Mouse (Mus musculus) spleen, adult 2 months (tissue): Measurements from ENCODE around the gene Tomm6. TPM values are rescaled to one million over a fixed set of nuclear protein-coding genes. Genes with fewer than 3 reads are reported as not detected.
"Not testable (repeated sequence)": the region's sequence is repeated elsewhere in the genome, so short reads cannot be mapped to it uniquely, and the experiment has no call there.

Experiments used
- DNase-seq, 2 experiments: peaks; one replicate each; pipeline versions ENCODE4 v3.0.0 to v3.0.0-alpha.2; 2012 to 2021; ENCODE audit warnings: low spot score in 2 of 2, low read depth in 1 of 2
- H3K27ac ChIP-seq: fragments of 200-500 bp; 2 replicates; pipeline ENCODE4 v1.5.1; 2012; ENCODE audit warnings: low read length, inconsistent platforms; ENCODE audit not compliant: insufficient read depth
- H3K27me3 ChIP-seq: fragments of 200-500 bp; 2 replicates; pipeline ENCODE4 v1.6.1; 2012; ENCODE audit warnings: mild to moderate bottlenecking, moderate library complexity, low read length, inconsistent platforms; ENCODE audit not compliant: control insufficient read depth, insufficient read depth
- H3K36me3 ChIP-seq: fragments of 200-500 bp; 2 replicates; pipeline ENCODE4 v1.6.1; 2012; ENCODE audit warnings: mild to moderate bottlenecking, low read length, inconsistent platforms; ENCODE audit not compliant: control insufficient read depth, insufficient read depth
- H3K4me1 ChIP-seq: fragments of 200-500 bp; 2 replicates; pipeline ENCODE4 v1.6.1; 2011; ENCODE audit warnings: inconsistent platforms; ENCODE audit not compliant: control insufficient read depth, insufficient read depth, insufficient read length
- H3K4me3 ChIP-seq: fragments of 200-500 bp; 2 replicates; pipeline ENCODE4 v1.5.1; 2011; ENCODE audit warnings: mild to moderate bottlenecking, inconsistent platforms; ENCODE audit not compliant: insufficient read depth, insufficient read length; ENCODE audit errors: extremely low read depth
- CTCF ChIP-seq: fragments of 200-500 bp; IDR thresholded peaks from 2 replicates; pipeline ENCODE4 v1.5.1; 2011; ENCODE audit warnings: mild to moderate bottlenecking, inconsistent platforms; ENCODE audit not compliant: insufficient read depth, insufficient read length, insufficient replicate concordance; ENCODE audit errors: extremely low read depth
- POLR2A ChIP-seq: fragments of 200-500 bp; IDR thresholded peaks from 2 replicates; pipeline ENCODE4 v1.6.1; 2011; ENCODE audit warnings: low read depth, low read length, inconsistent platforms
- WGBS: fragments of 180-500 bp; shearing (Covaris S2); methylation state at CpG from one replicate; pipeline ENCODE4 v1.1.7; 2018; 5-methylcytosine and 5-hydroxymethylcytosine counted together
- polyA plus RNA-seq: library from polyadenylated mRNA; depleted of rRNA; stranded (reverse); fragments of >200 nt; gene quantifications from 2 replicates; pipeline ENCODE4 v1.2.3, GENCODE M21; 2012; rRNA removed

The Tomm6 gene
- polyA plus RNA-seq, 1 experiment: 58.0 TPM

DNA sequence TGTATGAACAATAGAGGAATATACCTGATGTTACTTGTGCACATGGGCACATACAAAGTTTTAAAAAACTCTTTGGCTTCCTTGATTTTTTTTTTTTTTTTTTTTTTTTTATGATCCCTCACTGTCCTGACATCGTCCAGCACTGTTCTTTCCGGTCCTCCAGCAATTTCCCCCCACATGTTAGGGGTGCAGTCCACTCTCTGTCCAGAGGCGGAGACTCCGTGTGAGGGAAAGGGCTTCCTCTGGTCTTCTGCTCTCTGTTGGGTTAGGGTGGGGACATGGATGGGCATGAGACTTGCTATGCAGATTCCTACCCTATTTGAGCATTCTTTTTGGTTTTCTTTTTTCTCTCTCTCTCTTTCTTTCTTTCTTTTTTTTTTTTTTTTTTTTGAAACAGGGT is 30.3 kb downstream of the Tomm6 start:
- no peak for TF ChIP-seq POLR2A
- WGBS: 97% methylated on average over 4 of the region's 4 CpGs

DNA sequence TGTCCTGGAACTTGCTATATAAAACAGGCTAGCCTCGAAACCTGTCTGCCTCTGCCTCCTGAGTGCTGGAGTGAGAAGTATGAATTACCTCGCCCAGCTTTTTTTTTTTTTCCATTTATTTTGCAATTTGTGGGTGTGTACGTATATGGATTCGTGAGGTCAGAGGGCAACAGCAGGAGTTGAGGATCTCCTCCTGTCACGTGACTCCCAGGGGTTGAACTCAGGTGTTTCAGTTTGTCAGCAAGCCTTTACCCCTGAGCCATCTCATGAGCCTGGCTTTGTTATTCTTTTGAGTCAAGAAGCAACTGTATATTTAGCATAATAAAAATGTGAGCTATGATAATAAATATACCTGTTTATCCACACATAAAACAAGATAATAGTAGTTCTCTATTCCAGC is 32.5 kb downstream of the Tomm6 start:
- H3K4me1 ChIP-seq: no peaks in the 10 kb centered on the region
- no peaks in the 10 kb centered on the region for H3K27me3 ChIP-seq
- 89% methylated on average over 5 of the region's 5 CpGs for WGBS
- no peak overlapping the region for H3K4me3 ChIP-seq
- TF ChIP-seq CTCF (no peak), POLR2A (no peak)
- no peak for DNase-seq
- no peak overlapping the region for H3K27ac ChIP-seq
- no peaks in the 10 kb centered on the region for H3K36me3 ChIP-seq

More for the DNA sequence above, 30.3 kb downstream of the Tomm6 start:
- no peak overlapping the region for H3K27ac ChIP-seq
- H3K4me3 ChIP-seq: no peak overlapping the region
- DNase-seq: no peak
- H3K36me3 ChIP-seq: no peaks in the 10 kb centered on the region
- H3K4me1 ChIP-seq: no peaks in the 10 kb centered on the region
- H3K27me3 ChIP-seq: no peaks in the 10 kb centered on the region

DNA sequence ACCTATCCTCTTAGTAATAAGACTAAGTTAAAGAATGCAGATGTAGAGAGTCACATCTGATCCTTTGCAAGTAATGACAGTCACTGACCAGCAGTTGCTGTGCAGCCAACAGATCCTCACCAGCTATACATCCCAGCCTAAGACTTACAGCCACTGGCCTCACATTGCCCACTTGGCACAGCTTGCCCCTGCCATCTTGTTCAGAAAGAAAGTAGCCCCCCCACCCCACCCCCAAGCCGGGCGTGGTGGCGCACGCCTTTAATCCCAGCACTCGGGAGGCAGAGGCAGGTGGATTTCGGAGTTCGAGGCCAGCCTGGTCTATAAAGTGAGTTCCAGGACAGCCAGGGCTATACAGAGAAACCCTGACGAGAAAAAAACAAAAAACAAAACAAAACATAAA is 33.8 kb downstream of the Tomm6 start:
- DNase-seq, H3K27ac ChIP-seq: not testable (repeated sequence)
- WGBS: 93% methylated on average over 8 of the region's 8 CpGs

DNA sequence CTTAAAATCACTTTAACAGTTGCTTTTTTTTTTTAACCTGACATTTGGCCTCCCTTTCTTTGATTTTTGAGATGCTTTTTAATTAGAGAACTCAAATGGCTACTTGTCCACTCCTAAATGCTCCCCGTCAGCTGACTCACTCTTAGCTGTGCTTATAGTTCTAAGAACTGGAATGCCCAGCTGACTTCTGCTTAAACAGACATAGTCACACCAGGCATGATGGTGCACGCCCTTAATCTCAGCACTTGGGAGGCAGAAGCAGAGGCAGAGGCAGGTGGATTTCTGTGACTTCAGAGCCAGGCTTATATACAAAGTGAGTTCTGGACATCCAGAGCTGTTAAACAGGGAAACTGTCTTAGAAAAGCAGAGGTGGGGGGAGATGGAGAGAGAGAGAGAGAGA is 36.2 kb downstream of the Tomm6 start:
- DNase-seq: no peak
- WGBS: 89% methylated on average over 2 of the region's 2 CpGs
- no peak overlapping the region for H3K4me3 ChIP-seq
- no peaks in the 10 kb centered on the region for H3K36me3 ChIP-seq
- no peaks in the 10 kb centered on the region for H3K4me1 ChIP-seq
- H3K27me3 ChIP-seq: no peaks in the 10 kb centered on the region
- TF ChIP-seq CTCF (no peak), POLR2A (no peak)
- no peak overlapping the region for H3K27ac ChIP-seq

More for the DNA sequence above, 33.8 kb downstream of the Tomm6 start:
- H3K27me3 ChIP-seq, H3K36me3 ChIP-seq, H3K4me1 ChIP-seq, H3K4me3 ChIP-seq: not testable (repeated sequence)

DNA sequence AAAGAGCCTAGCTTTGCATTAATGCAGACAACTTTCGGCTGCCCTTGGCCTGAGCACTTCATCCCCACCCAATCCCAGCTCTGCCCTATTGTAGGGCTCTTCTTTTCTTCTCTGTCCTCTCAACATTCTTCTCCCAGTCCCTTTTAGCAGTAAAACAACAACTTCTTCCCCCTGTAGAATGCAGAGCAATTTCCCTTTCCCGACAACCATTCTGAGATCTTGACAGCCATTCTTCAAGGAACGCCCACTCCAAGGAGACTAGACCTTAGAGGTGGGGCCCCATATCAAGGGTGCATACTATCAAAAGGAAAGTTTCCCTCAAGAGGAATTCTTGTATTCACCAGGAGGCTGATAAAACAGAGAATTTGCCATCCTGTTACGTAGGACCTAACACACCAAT is 39.2 kb downstream of the Tomm6 start:
- Histone ChIP-seq H3K4me1 (no peaks in the 10 kb centered on the region), H3K27ac (no peak overlapping the region), H3K27me3 (no peaks in the 10 kb centered on the region), H3K4me3 (no peak overlapping the region), H3K36me3 (no peaks in the 10 kb centered on the region)
- TF ChIP-seq POLR2A (no peak), CTCF (no peak)
- no peak for DNase-seq
- WGBS: 88% methylated on average over 4 of the region's 4 CpGs

DNA sequence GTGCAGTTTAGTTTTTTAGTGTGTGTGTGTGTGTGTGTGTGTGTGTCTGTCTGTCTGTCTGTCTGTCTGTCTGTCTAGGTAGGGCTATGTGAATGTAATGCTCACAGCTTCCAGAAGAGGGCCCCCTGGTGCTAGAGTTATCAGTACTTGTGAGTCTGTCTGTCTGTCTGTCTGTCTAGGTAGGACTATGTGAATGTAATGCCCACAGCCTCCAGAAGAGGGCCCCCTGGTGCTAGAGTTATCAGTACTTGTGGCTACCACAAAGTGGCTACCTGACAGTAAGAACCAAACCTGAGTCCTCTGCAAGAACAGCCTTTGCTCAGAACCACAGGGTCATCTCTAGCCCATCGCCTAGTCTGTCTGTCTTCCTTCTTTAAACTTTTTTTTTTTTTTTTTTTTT is 41.5 kb downstream of the Tomm6 start:
- peak; percentile 15 to 55 for DNase-seq
- no peaks in the 10 kb centered on the region for H3K4me1 ChIP-seq
- H3K27me3 ChIP-seq: no peaks in the 10 kb centered on the region
- TF ChIP-seq CTCF: peak; percentile 12; the same call in 1 of the 2 replicates
- no peak for TF ChIP-seq POLR2A
- H3K4me3 ChIP-seq: no peak overlapping the region
- H3K27ac ChIP-seq: no peak overlapping the region
- WGBS: 80% methylated on average over 1 of the region's 1 CpGs
- H3K36me3 ChIP-seq: no peaks in the 10 kb centered on the region

DNA sequence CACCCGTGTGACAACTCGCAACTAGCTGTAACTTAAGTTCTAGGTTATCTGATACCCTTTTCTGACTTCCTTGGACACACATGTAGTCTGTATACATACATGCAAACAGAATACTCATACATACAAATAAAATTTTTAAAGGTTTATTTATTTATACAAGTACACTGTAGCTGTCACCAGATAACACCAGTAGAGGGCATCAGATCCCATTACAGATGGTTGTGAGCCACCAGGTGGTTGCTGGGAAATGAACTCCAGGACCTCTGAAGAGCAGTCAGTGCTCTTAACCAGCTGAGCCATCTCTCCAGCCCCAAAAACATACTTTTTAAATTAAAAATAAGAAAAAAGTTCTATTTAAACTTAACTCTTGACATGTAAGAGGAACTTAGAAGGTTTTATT is 45.2 kb downstream of the Tomm6 start:
- Histone ChIP-seq H3K36me3 (no peaks in the 10 kb centered on the region), H3K27ac (no peak overlapping the region), H3K4me1 (no peaks in the 10 kb centered on the region), H3K27me3 (no peaks in the 10 kb centered on the region), H3K4me3 (no peak overlapping the region)
- DNase-seq: no peak
- 84% methylated on average over 2 of the region's 2 CpGs for WGBS
- TF ChIP-seq CTCF: no peak
- TF ChIP-seq POLR2A: no peak

Other genes with a start within 250 kb of the Tomm6 start
- gene Taf8, start 186.1 kb downstream of the Tomm6 start, polyA plus RNA-seq: 26.5 and 29.7 TPM in 2 replicates
- 171 and 240 TPM in 2 replicates for gene Ccnd3, start 183.3 kb downstream of the Tomm6 start, polyA plus RNA-seq
- gene Bysl, start 76.9 kb downstream of the Tomm6 start, polyA plus RNA-seq: 5.8 and 7.5 TPM in 2 replicates
- gene Med20, start 76.8 kb downstream of the Tomm6 start, polyA plus RNA-seq: 18.8 and 20.6 TPM in 2 replicates
- 0.39 and 1.2 TPM in 2 replicates for gene Gm20517, start 76.8 kb downstream of the Tomm6 start, polyA plus RNA-seq
- 4.5 and 4.6 TPM in 2 replicates for gene Usp49, start 57.7 kb downstream of the Tomm6 start, polyA plus RNA-seq
- gene Frs3, start 644 bp upstream of the Tomm6 start, polyA plus RNA-seq: 4.7 and 5.9 TPM in 2 replicates
- gene Gm21981, start 6.1 kb upstream of the Tomm6 start, polyA plus RNA-seq: 0.26 and 0.50 TPM in 2 replicates
- gene Prickle4, start 6.3 kb upstream of the Tomm6 start, polyA plus RNA-seq: 0.83 and 1.7 TPM in 2 replicates
- gene Pgc, start 38.5 kb upstream of the Tomm6 start, polyA plus RNA-seq: 0.18 TPM in 1 of 2 replicates, not detected in the other
- gene Tfeb, start 48.6 kb upstream of the Tomm6 start, polyA plus RNA-seq: 110 and 131 TPM in 2 replicates
- 7.1 and 8.8 TPM in 2 replicates for gene Mdfi, start 146.3 kb upstream of the Tomm6 start, polyA plus RNA-seq
- 62.0 and 97.7 TPM in 2 replicates for gene Foxp4, start 236.3 kb upstream of the Tomm6 start, polyA plus RNA-seq